Mouse (Mus musculus): Measurements from ENCODE around the gene Gm9887.
"Not testable (repeated sequence)": the region's sequence is repeated elsewhere in the genome, so short reads cannot be mapped to it uniquely, and the experiment has no call there.

Gene Gm9887

GRCm38 (mm10) chr12:69386281-69386732 lies 14.0 kb upstream of the Gm9887 start:
- DNase-seq (ENCODE audit: low read depth, low spot score), result not testable (repeated sequence)

GRCm38 (mm10) chr12:69385542-69386280 lies 13.5 kb upstream of the Gm9887 start:
- DNase-seq (ENCODE audit: low read depth, low spot score), result no peak

GRCm38 (mm10) chr12:69384606-69385005 lies 12.3 kb upstream of the Gm9887 start:
- no peak for DNase-seq (ENCODE audit: low read depth, low spot score)

GRCm38 (mm10) chr12:69382880-69383279 lies 10.6 kb upstream of the Gm9887 start:
- DNase-seq (ENCODE audit: low read depth, low spot score), result no peak

DNA sequence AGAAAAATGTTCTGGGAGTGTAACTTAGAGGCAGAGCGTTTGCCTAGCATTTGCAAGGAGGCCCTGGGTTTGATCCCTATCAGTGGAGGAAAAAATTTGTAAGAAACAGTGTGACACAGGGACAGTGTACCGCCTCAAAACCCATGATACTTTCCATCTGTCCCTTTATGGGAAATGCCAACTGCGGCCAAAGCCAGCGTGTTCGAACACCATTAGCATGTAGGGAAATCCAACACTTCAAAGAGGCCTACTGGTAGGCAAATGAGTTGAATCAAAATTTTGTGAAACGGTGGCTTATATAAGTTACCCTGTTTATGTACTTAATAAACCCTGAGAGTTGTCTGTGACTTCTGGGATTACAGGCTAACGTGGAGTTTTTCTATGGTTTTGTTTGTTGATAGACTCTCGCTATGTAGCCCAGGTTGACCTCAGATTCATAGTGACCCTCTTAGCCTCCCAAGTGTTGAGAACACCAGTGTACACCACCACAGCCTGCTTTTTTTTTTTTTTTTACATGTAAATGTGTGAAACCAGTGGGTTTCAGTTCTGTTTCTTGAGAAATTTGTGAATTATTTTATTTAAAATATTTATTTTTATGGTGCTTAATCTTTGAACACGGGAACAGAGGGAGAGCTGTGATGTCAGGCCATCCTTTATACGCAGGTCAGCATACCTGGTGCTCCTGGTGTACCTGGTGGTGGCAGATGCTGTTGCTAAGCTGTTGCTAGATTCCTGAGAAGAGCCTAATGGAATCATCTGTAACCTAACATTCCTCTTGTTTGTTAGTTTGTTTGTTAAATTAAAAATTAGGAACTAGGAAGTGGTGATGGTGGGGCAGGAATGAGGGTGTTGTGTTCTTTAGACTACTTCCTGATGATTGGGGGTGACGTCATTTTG lies 6.5 kb upstream of the Gm9887 start:
- DNase-seq (ENCODE audit: low read depth, low spot score), result no peak

GRCm38 (mm10) chr12:69377636-69378035 lies 5.4 kb upstream of the Gm9887 start:
- not testable (repeated sequence) for DNase-seq (ENCODE audit: low read depth, low spot score)

- DNase-seq (ENCODE audit: low read depth, low spot score), result no peak
These were observed 4.9 kb upstream of the Gm9887 start for GRCm38 (mm10) chr12:69377188-69377587.

DNA sequence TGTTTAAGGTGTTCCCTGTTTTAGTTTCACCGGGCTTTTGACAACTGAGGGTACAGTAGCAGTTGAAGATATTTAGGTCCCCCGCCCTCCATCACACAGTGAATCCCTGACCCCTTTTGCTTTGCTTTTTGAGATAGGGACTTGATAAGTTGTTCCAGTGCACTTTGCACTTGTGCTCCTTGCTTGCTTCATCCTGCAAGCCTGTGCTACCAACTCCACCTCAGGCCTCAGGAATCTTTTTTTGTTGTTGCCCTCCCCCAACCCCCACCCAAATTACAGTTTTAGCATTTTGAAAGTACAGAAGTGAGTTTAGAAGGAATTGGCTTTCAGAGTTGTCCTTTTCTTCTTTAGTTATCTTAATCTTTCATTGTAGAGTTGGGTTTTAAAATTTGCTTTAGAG lies 3.9 kb upstream of the Gm9887 start:
- DNase-seq (ENCODE audit: low read depth, low spot score), result no peak

DNA sequence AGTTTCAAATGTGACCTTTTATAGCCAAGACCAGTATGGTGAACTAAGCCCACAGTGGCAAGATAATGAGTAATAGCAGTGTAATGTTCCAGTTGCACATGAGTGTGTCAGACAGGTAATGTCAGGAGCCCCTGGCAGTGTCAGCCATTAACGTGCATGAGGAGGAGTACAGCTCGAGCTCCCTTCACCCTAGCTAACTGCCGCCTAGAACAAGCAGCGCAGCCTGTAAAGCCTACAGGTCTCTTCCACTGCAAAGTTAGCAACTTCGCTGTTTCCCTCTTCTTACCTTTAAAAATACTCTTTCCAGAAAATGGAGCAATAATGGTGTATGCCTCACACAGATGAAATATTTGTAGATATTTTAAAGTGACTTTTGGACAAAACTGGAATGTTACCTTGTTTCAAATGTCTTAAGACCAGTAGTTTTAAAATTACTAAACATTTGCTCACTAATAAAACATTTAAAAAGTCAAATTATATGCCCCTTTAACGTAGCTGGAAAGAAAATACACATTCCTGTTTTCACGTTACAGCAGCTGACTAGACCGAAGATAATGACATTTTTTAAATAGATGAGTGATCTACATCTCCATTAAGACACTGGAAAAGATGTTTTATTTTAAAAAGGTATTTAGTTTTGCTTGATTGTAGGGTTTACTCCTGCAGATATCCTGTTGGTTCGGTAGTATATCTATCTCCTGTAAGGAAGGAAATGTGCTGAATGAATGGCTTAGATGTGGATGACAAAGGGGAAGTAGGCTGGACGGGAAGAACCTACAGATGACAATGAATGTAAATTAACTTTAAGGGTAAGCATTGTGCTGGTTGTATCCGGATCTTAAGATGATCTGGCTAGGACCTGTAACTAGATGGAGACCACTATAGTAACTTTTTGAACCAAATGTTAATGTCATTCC lies 1.9 kb upstream of the Gm9887 start:
- no peak for DNase-seq (ENCODE audit: low read depth, low spot score)

- DNase-seq (ENCODE audit: low read depth, low spot score), result no peak
These were observed 573 bp upstream of the Gm9887 start for GRCm38 (mm10) chr12:69372731-69373331.

DNA sequence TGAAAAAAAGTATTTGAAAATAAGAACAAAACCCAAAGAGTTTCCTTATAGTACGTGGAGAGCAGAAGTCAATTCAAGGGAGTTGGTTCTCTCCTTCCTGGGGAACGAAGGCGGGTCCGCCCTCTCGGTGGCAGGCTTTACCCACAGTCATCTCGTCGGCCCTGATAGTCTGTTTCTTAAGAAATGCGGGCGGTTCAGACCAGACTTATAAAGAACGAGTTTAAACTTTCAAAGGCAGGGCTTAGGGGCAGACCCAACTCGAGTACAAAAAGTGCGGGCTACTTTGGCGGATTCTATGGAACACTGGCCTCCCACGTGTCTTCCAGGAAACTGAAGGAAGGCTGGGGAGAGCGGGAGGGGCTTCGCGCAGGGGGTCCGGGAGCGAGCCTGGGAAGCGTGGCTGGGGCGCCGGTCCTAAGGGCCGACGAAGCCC lies 821 bp downstream of the Gm9887 start:
- DNase-seq (ENCODE audit: low read depth, low spot score), result no peak

GRCm38 (mm10) chr12:69370936-69371335 lies 1.3 kb downstream of the Gm9887 start:
- no peak for DNase-seq (ENCODE audit: low read depth, low spot score)

- DNase-seq (ENCODE audit: low read depth, low spot score), result no peak
These were observed 4.7 kb downstream of the Gm9887 start for GRCm38 (mm10) chr12:69367557-69367956.

DNA sequence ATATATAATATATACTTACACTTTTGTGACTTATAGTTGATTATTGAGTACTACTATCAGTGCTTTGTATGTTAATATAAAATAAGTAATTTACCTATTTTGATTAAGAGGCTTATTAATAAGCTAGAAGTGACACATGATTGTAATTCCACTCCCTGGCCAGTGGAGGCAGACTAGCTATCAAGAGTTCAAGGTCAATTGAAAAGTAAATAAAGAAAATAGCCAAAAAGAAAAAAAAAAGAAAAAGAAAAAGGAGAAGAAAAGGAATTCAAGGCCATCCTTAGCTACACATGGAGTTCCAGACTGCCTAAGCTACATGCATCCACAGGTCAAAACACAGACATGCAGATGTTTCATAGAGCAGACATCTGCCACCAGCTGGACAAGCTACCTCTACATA lies 5.8 kb downstream of the Gm9887 start:
- DNase-seq (ENCODE audit: low read depth, low spot score), result no peak

- DNase-seq (ENCODE audit: low read depth, low spot score), result no peak
These were observed 6.5 kb downstream of the Gm9887 start for GRCm38 (mm10) chr12:69365757-69366156.

DNA sequence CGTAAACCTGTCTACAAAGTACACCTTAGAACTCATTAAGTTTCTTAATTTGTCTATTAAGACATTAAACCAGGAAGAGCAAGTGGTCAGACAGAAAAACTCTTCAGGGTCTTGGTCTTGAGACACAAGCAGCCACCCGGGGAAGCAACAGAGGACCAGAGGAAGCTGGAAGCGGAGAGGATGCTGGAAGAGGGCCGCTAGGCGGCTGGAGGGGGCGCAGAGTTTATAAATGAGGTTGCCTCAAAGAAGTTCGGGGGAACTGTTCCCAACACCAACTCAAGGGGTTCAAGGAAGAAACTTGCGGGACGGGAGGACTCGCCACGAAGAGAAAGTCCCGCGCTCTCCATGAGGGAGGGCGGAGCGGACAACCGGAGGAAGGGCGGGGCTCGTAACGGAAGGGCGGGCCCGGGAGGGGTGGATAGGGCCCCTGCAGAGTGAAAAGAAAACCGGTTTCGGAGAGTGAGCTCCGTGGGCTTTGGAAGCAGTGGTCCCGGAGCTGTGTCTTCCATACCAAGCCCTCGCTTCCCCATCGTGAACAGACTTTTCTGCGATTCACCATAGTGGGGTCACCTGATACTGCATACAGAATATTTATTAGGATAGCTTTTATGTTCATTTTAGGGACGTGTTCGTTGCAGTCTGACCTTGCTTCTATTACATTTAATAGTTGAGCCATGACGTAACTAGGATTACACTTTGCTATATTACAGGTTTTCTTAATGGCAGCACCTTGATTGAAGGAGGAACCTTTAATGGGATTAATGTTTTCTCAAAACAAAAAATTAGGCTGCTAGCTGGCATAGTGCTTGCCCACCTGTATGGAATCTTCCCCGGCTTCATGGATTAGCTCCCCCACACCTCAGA lies 8.1 kb downstream of the Gm9887 start:
- no peak for DNase-seq (ENCODE audit: low read depth, low spot score)

DNA sequence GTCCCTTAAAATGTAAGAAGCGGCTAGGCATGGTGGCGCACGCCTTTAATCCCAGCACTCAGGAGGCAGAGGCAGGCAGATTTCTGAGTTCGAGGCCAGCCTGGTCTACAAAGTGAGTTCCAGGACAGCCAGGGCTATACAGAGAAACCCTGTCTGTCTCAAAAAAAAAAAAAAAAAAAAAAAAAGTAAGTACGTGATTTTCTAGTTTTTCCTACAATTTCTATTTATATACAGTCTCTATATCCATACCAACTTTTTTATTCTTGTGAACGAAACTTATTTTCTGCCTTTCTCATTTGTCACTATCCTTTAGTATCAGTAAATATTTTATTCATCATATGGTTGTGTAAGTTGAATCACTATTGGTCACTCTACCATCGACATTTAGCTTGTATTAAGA lies 9.1 kb downstream of the Gm9887 start:
- DNase-seq (ENCODE audit: low read depth, low spot score), result not testable (repeated sequence)

DNA sequence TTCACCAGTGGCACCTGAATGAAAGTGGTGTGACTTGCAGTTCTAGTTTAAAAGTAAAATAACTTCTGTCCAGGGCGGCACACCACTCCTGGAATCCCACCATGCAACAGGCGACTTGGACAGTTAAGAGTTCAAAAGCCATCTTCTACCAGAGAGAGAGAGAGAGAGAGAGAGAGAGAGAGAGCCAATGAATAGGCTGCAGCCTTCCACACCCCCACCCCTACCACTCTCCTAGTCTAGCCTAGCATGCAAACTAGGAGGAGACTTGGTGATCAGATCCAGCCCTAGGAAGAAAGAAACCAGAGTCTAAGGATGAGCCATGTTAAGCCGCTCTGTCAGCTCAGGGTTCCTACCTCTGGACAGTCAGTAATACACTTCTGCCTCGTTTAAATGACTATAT lies 9.9 kb downstream of the Gm9887 start:
- DNase-seq (ENCODE audit: low read depth, low spot score), result no peak

DNA sequence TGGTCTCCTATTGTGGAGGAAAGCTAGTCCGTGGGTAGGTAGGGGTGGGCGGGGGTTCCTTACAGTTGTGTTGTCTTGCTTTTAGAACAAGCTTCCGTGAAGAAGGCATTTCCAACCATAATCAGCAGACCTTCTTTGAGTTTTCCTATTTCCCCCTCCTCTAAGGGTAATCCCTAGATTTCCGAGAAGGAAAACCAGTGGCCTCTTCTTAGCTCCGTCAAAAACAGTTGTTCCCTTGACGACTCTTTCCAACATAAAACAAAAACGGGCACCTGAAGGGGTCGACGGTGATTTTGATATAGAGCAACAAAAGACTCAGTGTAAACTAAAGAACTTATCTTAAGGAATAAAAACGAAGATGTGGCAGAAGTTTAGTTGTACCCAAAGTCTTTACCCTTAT lies 10.3 kb downstream of the Gm9887 start:
- DNase-seq (ENCODE audit: low read depth, low spot score), result no peak
